Mouse (Mus musculus): Measurements from ENCODE around the gene Xrcc1. TPM values are rescaled to one million over a fixed set of nuclear protein-coding genes. Genes with fewer than 3 reads are reported as not detected.

Gene Xrcc1
- polyA plus RNA-seq, 1 experiment, result 52.3 TPM

DNA sequence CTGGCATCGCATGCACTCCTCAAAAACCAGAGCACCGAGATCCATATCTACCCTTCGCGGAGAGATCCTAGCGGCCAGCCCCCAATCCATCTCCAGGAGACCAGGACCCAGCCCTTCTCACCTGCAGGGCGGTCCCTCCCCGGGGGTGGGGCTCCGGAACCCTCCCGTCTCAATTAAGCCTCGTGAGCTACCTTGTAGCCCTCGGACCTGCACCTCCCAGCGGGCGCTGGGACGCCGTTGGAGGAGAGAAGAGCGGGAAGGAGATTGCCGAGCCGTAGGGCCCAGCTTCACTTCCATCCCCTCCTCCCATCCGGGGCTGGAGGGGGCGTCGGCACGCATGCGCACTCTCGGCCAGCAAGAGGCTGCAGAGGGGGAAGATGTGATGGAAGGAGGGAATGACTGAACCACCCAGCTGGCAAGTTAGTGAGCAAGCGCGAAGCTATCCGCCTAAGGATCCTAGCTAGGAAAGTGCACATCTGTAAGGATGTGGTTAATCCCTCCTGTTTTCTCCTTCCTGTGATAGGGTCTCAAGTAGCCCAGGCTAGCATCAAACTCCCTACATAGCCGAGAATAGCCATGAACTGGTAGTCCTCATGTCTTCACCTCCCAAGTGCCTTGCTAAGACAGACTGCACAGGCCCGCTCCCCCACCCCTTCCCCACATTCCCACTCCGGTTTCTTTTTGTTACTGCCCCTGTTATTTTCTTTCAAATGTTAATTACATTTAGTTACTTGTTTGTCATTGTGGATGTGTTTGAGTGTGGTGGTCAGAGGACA lies 41.4 kb downstream of the Xrcc1 start, which contains the start of the genes Ethe1 and Zfp575:
Gene Ethe1 (plus strand): TSS at position 214 of the 776 bp plus-strand sequence.
Gene Zfp575 (minus strand): TSS at position 312 of the 776 bp plus-strand sequence.
- Histone ChIP-seq H3K4me1 (ENCODE audit: control insufficient read depth, insufficient read depth, insufficient read length) (peaks cover 6% of the 10 kb centered on the region), H3K4me3 (ENCODE audit: extremely low read depth, insufficient read depth, insufficient read length) (peak within 1 kb of the TSS; percentile 46; the same call in 1 of the 2 replicates), H3K27me3 (ENCODE audit: control insufficient read depth, insufficient read depth, low read length) (no peaks in the 10 kb centered on the region), H3K36me3 (ENCODE audit: control insufficient read depth, insufficient read depth, low read length) (no peaks in the 10 kb centered on the region), H3K27ac (ENCODE audit: insufficient read depth, low read length) (no peak within 1 kb of the TSS)
- 19% methylated on average over 30 of the region's 30 CpGs for WGBS
- TF ChIP-seq POLR2A (IDR thresholded peaks at IDR 0.05; ENCODE audit: low read depth, low read length) (no peak), CTCF (IDR thresholded peaks at IDR 0.05; ENCODE audit: extremely low read depth, insufficient read depth, insufficient read length, insufficient replicate concordance) (no peak)
- no peak for DNase-seq (ENCODE audit: low read depth in 1 of 2, low spot score in 2 of 2)

DNA sequence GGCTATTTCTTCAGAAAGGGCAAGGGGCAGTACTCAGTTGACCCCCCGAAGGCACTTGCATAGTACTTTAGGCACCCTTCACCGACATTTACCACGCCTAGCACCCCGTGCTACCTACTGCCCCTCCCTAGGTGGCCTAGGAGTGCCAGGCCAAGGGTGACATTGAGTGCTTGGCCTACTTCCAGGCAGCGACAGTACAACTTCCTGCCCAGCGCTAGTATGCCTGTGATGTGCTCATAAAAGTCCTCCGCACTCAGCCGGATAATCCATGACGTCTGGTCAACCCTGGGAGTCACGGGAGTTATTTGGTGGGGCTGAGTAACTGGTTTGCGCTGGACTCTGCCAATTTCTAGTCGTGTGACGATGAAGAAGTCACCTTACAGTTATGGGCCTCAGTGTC lies 42.2 kb downstream of the Xrcc1 start:
- Histone ChIP-seq H3K4me3 (ENCODE audit: extremely low read depth, insufficient read depth, insufficient read length) (no peak overlapping the region), H3K27me3 (ENCODE audit: control insufficient read depth, insufficient read depth, low read length) (no peaks in the 10 kb centered on the region), H3K4me1 (ENCODE audit: control insufficient read depth, insufficient read depth, insufficient read length) (peaks cover 6% of the 10 kb centered on the region), H3K36me3 (ENCODE audit: control insufficient read depth, insufficient read depth, low read length) (no peaks in the 10 kb centered on the region), H3K27ac (ENCODE audit: insufficient read depth, low read length) (no peak overlapping the region)
- WGBS, result 46% methylated on average over 13 of the region's 13 CpGs
- no peak for DNase-seq (ENCODE audit: low read depth in 1 of 2, low spot score in 2 of 2)
- TF ChIP-seq POLR2A (IDR thresholded peaks at IDR 0.05; ENCODE audit: low read depth, low read length) (no peak), CTCF (IDR thresholded peaks at IDR 0.05; ENCODE audit: extremely low read depth, insufficient read depth, insufficient read length, insufficient replicate concordance) (no peak)

DNA sequence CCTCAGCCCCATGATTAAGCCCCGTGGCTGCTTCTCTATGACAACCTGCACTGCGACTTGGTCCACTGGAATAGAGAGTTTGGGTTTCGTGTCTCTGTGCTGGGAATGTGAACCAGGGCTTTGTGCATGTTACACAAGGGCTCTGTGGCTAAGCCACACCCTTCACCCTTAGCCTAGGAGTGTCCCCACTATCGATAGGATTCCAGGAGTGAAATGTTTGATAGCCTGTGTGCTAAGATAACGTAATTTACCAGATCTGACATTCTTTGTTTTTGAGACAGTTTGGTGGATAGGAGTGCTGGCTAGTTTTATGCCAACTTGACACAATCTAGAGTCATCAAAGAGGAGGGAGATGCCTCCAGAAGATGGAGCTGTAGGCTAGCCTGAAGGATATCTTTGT lies 45.6 kb downstream of the Xrcc1 start:
- no peak for TF ChIP-seq CTCF (IDR thresholded peaks at IDR 0.05; ENCODE audit: extremely low read depth, insufficient read depth, insufficient read length, insufficient replicate concordance)
- no peak for TF ChIP-seq POLR2A (IDR thresholded peaks at IDR 0.05; ENCODE audit: low read depth, low read length)
- no peak for DNase-seq (ENCODE audit: low read depth in 1 of 2, low spot score in 2 of 2)
- Histone ChIP-seq H3K27ac (ENCODE audit: insufficient read depth, low read length) (no peak overlapping the region), H3K4me3 (ENCODE audit: extremely low read depth, insufficient read depth, insufficient read length) (no peak overlapping the region), H3K36me3 (ENCODE audit: control insufficient read depth, insufficient read depth, low read length) (no peaks in the 10 kb centered on the region), H3K4me1 (ENCODE audit: control insufficient read depth, insufficient read depth, insufficient read length) (peaks cover 6% of the 10 kb centered on the region; the same call in 1 of the 2 replicates), H3K27me3 (ENCODE audit: control insufficient read depth, insufficient read depth, low read length) (no peaks in the 10 kb centered on the region)
- 73% methylated on average over 5 of the region's 5 CpGs for WGBS

DNA sequence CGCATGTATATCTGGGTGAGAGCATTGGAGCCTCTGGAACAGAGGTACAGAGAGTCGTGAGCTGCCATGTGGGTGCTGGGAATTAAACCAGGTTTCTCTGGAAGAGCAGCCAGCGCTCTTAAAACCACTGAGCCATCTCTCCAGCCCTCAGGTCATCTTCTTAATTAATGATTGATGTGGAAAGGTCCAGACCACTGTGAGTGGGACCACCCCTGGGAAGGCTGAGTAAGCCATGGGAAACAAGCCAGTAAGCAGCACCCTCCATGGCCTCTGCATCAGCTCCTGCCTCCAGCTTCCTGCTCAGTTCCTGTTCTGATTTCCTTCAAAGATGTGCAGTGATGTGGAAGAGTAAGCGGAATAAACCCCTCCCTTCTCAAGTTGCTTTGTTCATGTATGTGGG lies 46.1 kb downstream of the Xrcc1 start:
- Histone ChIP-seq H3K36me3 (ENCODE audit: control insufficient read depth, insufficient read depth, low read length) (no peaks in the 10 kb centered on the region), H3K27me3 (ENCODE audit: control insufficient read depth, insufficient read depth, low read length) (no peaks in the 10 kb centered on the region), H3K4me1 (ENCODE audit: control insufficient read depth, insufficient read depth, insufficient read length) (peaks cover 4% of the 10 kb centered on the region; the same call in 1 of the 2 replicates), H3K4me3 (ENCODE audit: extremely low read depth, insufficient read depth, insufficient read length) (no peak overlapping the region), H3K27ac (ENCODE audit: insufficient read depth, low read length) (no peak overlapping the region)
- 52% methylated on average over 4 of the region's 4 CpGs for WGBS
- no peak for DNase-seq (ENCODE audit: low read depth in 1 of 2, low spot score in 2 of 2)
- no peak for TF ChIP-seq CTCF (IDR thresholded peaks at IDR 0.05; ENCODE audit: extremely low read depth, insufficient read depth, insufficient read length, insufficient replicate concordance)
- no peak for TF ChIP-seq POLR2A (IDR thresholded peaks at IDR 0.05; ENCODE audit: low read depth, low read length)

DNA sequence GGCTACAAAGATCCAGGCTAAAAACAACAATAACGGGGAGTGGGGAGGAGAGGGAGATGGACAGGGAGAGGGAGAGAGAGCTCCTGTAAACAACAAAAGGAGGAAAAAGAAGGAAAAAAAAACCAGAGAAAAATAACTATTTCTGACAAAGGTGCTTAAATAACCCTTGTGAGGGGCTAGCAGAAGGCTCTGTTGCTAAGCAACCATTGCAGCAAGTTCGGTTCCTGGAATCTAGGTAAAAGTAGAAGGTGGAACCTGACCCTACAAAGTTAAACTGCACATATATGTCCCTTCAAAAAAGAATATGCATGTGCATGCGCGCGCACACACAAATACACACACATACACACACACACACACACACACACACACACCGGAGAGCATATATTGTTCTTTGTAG lies 46.7 kb downstream of the Xrcc1 start:
- Histone ChIP-seq H3K4me3 (ENCODE audit: extremely low read depth, insufficient read depth, insufficient read length) (no peak overlapping the region), H3K4me1 (ENCODE audit: control insufficient read depth, insufficient read depth, insufficient read length) (peaks cover 2% of the 10 kb centered on the region; the same call in 1 of the 2 replicates), H3K27ac (ENCODE audit: insufficient read depth, low read length) (no peak overlapping the region), H3K27me3 (ENCODE audit: control insufficient read depth, insufficient read depth, low read length) (no peaks in the 10 kb centered on the region), H3K36me3 (ENCODE audit: control insufficient read depth, insufficient read depth, low read length) (no peaks in the 10 kb centered on the region)
- TF ChIP-seq CTCF (IDR thresholded peaks at IDR 0.05; ENCODE audit: extremely low read depth, insufficient read depth, insufficient read length, insufficient replicate concordance), result no peak
- no peak for TF ChIP-seq POLR2A (IDR thresholded peaks at IDR 0.05; ENCODE audit: low read depth, low read length)
- no peak for DNase-seq (ENCODE audit: low read depth in 1 of 2, low spot score in 2 of 2)
- WGBS, result 83% methylated on average over 6 of the region's 6 CpGs

DNA sequence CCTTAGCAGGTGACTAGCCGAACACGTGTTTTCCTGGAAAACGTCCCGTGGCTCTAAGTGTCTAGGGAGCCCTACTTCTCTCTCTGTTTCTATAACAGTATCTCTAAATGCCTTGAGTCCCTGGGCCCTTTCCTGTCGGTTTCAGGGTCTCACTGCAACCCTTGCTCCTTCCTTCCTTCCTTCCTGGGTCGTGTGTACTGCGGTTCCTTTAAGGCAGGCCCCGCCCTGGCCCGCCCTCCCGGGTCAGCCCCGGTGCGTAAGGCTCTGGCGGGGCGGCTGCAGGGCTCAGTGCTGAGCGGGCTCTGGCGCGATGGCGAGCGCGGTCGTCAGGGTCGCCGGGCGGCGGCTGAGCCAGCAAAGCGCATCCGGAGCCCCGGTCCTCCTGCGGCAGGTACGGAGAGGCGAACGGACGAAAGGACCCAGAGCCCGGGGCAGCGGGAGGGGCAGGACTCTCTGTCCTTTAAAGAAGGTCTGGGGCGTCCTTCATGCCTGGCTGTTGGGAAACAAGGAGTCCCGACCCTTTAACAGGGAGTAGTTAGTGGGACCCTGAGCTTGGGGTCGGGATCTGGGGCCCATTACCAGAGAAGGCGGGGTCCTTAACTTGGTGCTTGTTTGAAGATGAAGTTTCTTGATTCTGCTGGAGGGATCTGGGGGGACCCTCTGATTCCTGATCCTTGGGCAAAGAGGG lies 47.7 kb downstream of the Xrcc1 start:
- WGBS, result under 1% methylated on average over 39 of the region's 39 CpGs
- H3K36me3 ChIP-seq (ENCODE audit: control insufficient read depth, insufficient read depth, low read length), result no peaks in the 10 kb centered on the region
- peak overlapping the region; percentile 73 for H3K4me3 ChIP-seq (ENCODE audit: extremely low read depth, insufficient read depth, insufficient read length)
- DNase-seq (ENCODE audit: low read depth in 1 of 2, low spot score in 2 of 2), result peak in 1 of 2 experiments; percentile 78
- H3K4me1 ChIP-seq (ENCODE audit: control insufficient read depth, insufficient read depth, insufficient read length), result no peaks in the 10 kb centered on the region; the same call in 1 of the 2 replicates
- TF ChIP-seq CTCF (IDR thresholded peaks at IDR 0.05; ENCODE audit: extremely low read depth, insufficient read depth, insufficient read length, insufficient replicate concordance) (no peak), POLR2A (IDR thresholded peaks at IDR 0.05; ENCODE audit: low read depth, low read length) (peak; percentile 62; the same call in 1 of the 2 replicates)
- no peak overlapping the region for H3K27ac ChIP-seq (ENCODE audit: insufficient read depth, low read length)
- H3K27me3 ChIP-seq (ENCODE audit: control insufficient read depth, insufficient read depth, low read length), result no peaks in the 10 kb centered on the region

All from spleen, adult 2 months (tissue).